Mouse (Mus musculus): ENCODE results near the gene Snd1.

- TF ChIP-seq POLR2A (IDR thresholded peaks at IDR 0.05; ENCODE audit: low read depth, low read length) (no peak), CTCF (conservative IDR thresholded peaks at IDR 0.05 in 1 of 2, IDR thresholded peaks at IDR 0.05 in 1 of 2; ENCODE audit: low read depth in 2 of 2, low read length in 2 of 2) (no peak), EP300 (IDR thresholded peaks at IDR 0.05; ENCODE audit: low read length) (no peak), MYC (IDR thresholded peaks at IDR 0.05; ENCODE audit: low read depth, low read length) (no peak), GABPA (IDR thresholded peaks at IDR 0.05; ENCODE audit: insufficient replicate concordance, low read depth, low read length) (no peak), ZKSCAN1 (IDR thresholded peaks at IDR 0.05; ENCODE audit: borderline replicate concordance, low read depth, low read length) (no peak), MEF2A (IDR thresholded peaks at IDR 0.05; ENCODE audit: borderline replicate concordance, low read depth, low read length) (no peak)
Measured at GRCm38 (mm10) chr6:28980219-28980618, 505.3 kb downstream of the Snd1 start.
